Mouse (Mus musculus): ENCODE measurements around the gene Otop1. TPM values are rescaled to one million over a fixed set of nuclear protein-coding genes. Genes with fewer than 3 reads are reported as not detected.

The Otop1 gene
- total and polyA plus RNA-seq, 2 experiments = not detected

DNA sequence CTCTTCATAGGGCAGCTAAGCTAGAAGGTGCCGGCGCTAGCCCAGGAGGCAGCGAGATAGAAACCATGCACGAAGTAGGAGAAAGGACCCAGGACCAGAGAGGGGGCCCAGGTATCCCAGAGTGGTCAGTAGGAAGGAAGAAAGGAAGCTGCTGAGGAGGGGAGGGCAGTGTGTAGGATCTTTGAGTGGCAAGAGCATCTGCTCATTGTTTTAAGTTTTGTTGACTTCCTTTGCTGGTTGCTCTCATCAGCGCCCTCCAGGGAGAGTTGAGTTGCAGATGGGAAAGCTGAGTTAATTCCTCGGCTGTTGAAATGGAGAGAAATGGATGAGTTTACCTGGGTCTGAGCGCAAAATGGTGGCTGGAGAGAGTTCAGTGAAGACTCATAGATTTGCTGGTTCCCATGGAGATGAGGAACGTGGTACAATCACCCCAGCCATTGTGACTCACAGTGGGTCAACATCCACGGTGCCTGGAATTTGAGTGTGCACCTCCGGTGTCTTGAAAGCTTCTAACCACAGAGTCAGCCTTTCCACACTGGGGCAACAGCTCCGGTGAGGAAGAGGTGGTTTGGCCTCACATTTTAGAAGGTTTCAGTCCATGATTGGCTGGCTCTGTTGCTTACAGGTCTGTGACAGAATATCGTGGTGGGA lies 26.1 kb downstream of the Otop1 start:
- TF ChIP-seq POLR2A (IDR thresholded peaks at IDR 0.05; ENCODE audit: extremely low read depth, insufficient read depth, low read length) (no peak), CTCF (IDR thresholded peaks at IDR 0.05; ENCODE audit: low read depth, low read length) (no peak)
- H3K27me3 ChIP-seq (ENCODE audit: control insufficient read depth, insufficient read depth, low read length) = no peaks in the 10 kb centered on the region
- H3K79me2 ChIP-seq (ENCODE audit: control insufficient read depth, insufficient read depth, low read length) = no peaks in the 10 kb centered on the region
- no peak overlapping the region for H3K27ac ChIP-seq (replicated peaks; ENCODE audit: insufficient read depth, low read depth, low read length)
- 82% methylated on average over 12 of the region's 12 CpGs for WGBS
- no peak overlapping the region for H3K4me3 ChIP-seq (ENCODE audit: insufficient read depth, low read depth, low read length)
- DNase-seq (ENCODE audit: extremely low read depth, low read depth, low spot score) = no peak
- H3K36me3 ChIP-seq (ENCODE audit: control insufficient read depth, insufficient read depth, low read length) = no peaks in the 10 kb centered on the region
- no peak overlapping the region for H3K9ac ChIP-seq (ENCODE audit: low read depth, low read length)
- H3K4me1 ChIP-seq (ENCODE audit: control insufficient read depth, insufficient read depth, low read length) = no peaks in the 10 kb centered on the region

DNA sequence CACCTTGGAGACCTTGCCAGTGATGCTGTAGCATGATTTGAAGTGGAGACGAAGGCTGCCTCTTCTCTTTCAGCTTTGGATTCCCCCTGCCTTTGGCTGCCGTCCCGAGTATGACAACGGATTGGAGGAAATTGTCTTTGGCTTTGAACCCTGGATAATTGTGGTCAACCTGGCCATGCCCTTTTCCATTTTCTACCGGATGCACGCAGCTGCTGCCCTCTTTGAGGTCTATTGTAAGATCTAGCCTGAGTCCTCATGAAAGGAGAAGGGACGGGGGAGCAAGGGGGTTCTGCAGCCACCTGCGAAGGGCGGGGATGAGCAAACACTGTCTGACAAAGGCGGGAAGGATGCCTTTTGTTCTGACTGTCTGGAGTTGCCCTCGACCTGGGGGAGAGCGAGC lies 26.9 kb downstream of the Otop1 start:
- H3K36me3 ChIP-seq (ENCODE audit: control insufficient read depth, insufficient read depth, low read length) = no peaks in the 10 kb centered on the region
- no peaks in the 10 kb centered on the region for H3K79me2 ChIP-seq (ENCODE audit: control insufficient read depth, insufficient read depth, low read length)
- no peaks in the 10 kb centered on the region for H3K4me1 ChIP-seq (ENCODE audit: control insufficient read depth, insufficient read depth, low read length)
- TF ChIP-seq POLR2A (IDR thresholded peaks at IDR 0.05; ENCODE audit: extremely low read depth, insufficient read depth, low read length) = no peak
- TF ChIP-seq CTCF (IDR thresholded peaks at IDR 0.05; ENCODE audit: low read depth, low read length) = no peak
- H3K27ac ChIP-seq (replicated peaks; ENCODE audit: insufficient read depth, low read depth, low read length) = no peak overlapping the region
- no peak overlapping the region for H3K4me3 ChIP-seq (ENCODE audit: insufficient read depth, low read depth, low read length)
- no peaks in the 10 kb centered on the region for H3K27me3 ChIP-seq (ENCODE audit: control insufficient read depth, insufficient read depth, low read length)
- no peak for DNase-seq (ENCODE audit: extremely low read depth, low read depth, low spot score)
- WGBS = 37% methylated on average over 12 of the region's 12 CpGs
- H3K9ac ChIP-seq (ENCODE audit: low read depth, low read length) = no peak overlapping the region

DNA sequence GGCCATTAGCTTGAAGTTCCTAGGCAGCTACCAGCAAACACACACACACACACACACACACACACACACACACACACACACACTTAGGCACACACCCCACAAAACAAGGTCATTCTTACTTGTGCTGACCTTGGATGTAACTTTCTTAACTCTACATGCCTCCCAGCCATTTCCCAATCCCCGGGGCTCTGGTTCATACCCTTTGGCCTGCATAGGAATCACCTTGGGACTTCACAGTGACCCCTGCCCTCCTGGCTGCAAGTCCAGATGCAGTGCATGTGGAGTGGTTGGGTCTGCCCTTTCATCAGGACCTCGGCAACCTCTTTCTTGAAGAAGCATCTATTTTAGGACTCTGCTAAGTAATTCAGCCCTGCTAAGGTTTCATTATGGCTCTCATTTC lies 29.5 kb downstream of the Otop1 start:
- no peaks in the 10 kb centered on the region for H3K4me1 ChIP-seq (ENCODE audit: control insufficient read depth, insufficient read depth, low read length)
- WGBS = 61% methylated on average over 2 of the region's 2 CpGs
- H3K27ac ChIP-seq (replicated peaks; ENCODE audit: insufficient read depth, low read depth, low read length) = no peak overlapping the region
- TF ChIP-seq POLR2A (IDR thresholded peaks at IDR 0.05; ENCODE audit: extremely low read depth, insufficient read depth, low read length) (no peak), CTCF (IDR thresholded peaks at IDR 0.05; ENCODE audit: low read depth, low read length) (no peak)
- DNase-seq (ENCODE audit: extremely low read depth, low read depth, low spot score) = peak; percentile 3
- H3K4me3 ChIP-seq (ENCODE audit: insufficient read depth, low read depth, low read length) = no peak overlapping the region
- H3K9ac ChIP-seq (ENCODE audit: low read depth, low read length) = no peak overlapping the region
- no peaks in the 10 kb centered on the region for H3K27me3 ChIP-seq (ENCODE audit: control insufficient read depth, insufficient read depth, low read length)
- no peaks in the 10 kb centered on the region for H3K36me3 ChIP-seq (ENCODE audit: control insufficient read depth, insufficient read depth, low read length)
- no peaks in the 10 kb centered on the region for H3K79me2 ChIP-seq (ENCODE audit: control insufficient read depth, insufficient read depth, low read length)

DNA sequence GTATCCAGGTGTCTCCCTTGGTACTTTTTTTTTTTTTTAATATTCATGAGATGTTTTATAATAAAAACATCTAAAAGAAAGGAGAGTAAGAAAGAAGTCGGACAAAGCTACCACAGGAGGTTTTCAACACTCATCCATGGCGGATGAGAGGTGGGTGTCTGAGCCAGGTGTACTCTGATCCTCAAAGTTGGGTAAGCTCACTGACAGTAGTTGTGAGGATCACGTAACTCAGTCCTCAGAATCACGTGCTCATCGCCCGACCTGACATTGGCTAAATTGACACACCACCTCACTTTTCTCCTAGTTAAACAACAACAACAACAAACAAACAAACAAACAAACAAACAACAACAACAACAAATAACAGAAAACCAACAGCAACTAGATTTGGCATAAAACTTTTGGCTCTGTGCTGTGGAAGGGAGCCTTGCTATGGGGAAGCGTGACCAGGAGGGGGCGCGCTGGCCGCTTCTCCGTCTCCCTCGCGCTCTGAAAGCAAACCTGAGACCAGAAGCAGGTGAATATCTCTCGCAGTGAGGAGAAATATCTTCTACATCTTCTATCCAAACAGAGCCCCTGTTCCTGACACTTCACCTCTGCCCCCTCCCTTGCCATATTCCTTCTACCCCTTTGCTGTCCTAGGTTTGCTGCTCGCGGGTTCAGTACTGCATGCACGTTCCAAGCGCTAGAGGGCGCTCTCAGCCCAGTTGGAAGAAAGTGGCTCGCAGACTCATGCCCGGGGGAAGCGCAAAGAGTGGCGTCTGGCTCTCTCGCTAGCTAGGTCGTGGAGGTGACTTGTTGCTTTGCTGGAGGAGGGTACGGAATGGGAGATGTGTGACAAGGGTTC lies 31.7 kb downstream of the Otop1 start:
- no peaks in the 10 kb centered on the region for H3K79me2 ChIP-seq (ENCODE audit: control insufficient read depth, insufficient read depth, low read length)
- WGBS = 5% methylated on average over 26 of the region's 26 CpGs
- no peaks in the 10 kb centered on the region for H3K4me1 ChIP-seq (ENCODE audit: control insufficient read depth, insufficient read depth, low read length)
- TF ChIP-seq POLR2A (IDR thresholded peaks at IDR 0.05; ENCODE audit: extremely low read depth, insufficient read depth, low read length) (no peak), CTCF (IDR thresholded peaks at IDR 0.05; ENCODE audit: low read depth, low read length) (peak; percentile 91)
- H3K27me3 ChIP-seq (ENCODE audit: control insufficient read depth, insufficient read depth, low read length) = no peaks in the 10 kb centered on the region
- peak overlapping the region; percentile 28 for H3K4me3 ChIP-seq (ENCODE audit: insufficient read depth, low read depth, low read length)
- DNase-seq (ENCODE audit: extremely low read depth, low read depth, low spot score) = peak; percentile 73
- H3K36me3 ChIP-seq (ENCODE audit: control insufficient read depth, insufficient read depth, low read length) = no peaks in the 10 kb centered on the region
- H3K27ac ChIP-seq (replicated peaks; ENCODE audit: insufficient read depth, low read depth, low read length) = no peak overlapping the region
- H3K9ac ChIP-seq (ENCODE audit: low read depth, low read length) = no peak overlapping the region

DNA sequence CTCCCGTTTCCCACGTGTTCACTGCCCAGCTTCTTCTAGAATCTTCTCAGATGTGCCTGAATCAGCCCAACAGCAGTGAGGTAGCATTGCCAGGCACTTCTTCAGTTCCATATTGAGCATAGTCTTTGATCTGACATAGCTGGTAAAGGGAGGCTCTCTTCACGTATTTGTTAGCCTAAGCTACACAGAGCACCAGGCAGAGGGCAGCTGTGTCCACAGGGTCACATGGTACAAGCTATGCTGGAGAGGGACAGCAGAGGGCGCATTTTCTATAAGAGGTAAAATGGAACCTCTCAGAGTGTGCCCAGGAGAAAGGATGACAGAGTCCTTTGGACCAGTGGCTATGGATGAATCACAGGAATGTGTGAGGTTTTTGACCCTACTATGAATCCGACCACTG lies 33.1 kb downstream of the Otop1 start:
- TF ChIP-seq CTCF (IDR thresholded peaks at IDR 0.05; ENCODE audit: low read depth, low read length) (peak; percentile 63), POLR2A (IDR thresholded peaks at IDR 0.05; ENCODE audit: extremely low read depth, insufficient read depth, low read length) (no peak)
- no peaks in the 10 kb centered on the region for H3K4me1 ChIP-seq (ENCODE audit: control insufficient read depth, insufficient read depth, low read length)
- no peak overlapping the region for H3K27ac ChIP-seq (replicated peaks; ENCODE audit: insufficient read depth, low read depth, low read length)
- WGBS = 45% methylated on average over 5 of the region's 5 CpGs
- no peak overlapping the region for H3K4me3 ChIP-seq (ENCODE audit: insufficient read depth, low read depth, low read length)
- no peak overlapping the region for H3K9ac ChIP-seq (ENCODE audit: low read depth, low read length)
- peak; percentile 46 for DNase-seq (ENCODE audit: extremely low read depth, low read depth, low spot score)
- no peaks in the 10 kb centered on the region for H3K79me2 ChIP-seq (ENCODE audit: control insufficient read depth, insufficient read depth, low read length)
- H3K36me3 ChIP-seq (ENCODE audit: control insufficient read depth, insufficient read depth, low read length) = no peaks in the 10 kb centered on the region
- no peaks in the 10 kb centered on the region for H3K27me3 ChIP-seq (ENCODE audit: control insufficient read depth, insufficient read depth, low read length)

DNA sequence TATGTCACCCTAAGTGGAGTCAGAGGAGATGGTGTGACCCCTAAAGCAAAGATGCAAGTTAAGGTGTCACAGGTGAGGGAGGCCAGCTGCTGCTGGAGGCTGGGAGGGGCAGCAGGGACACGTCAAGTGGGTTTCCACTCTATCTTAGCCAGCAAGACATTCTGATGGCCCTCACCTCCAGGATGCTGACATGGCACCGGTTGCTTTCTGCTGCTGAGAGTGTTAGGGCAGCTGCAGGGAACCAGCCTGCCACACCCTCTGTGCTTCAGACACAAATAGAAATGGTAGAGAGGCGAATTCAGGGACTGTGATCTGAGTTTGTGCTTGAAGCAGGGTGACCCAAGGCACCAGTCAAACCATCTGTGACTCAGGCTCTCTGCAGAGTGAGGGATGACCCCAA lies 34.0 kb downstream of the Otop1 start:
- Histone ChIP-seq H3K27ac (replicated peaks; ENCODE audit: insufficient read depth, low read depth, low read length) (no peak overlapping the region), H3K4me3 (ENCODE audit: insufficient read depth, low read depth, low read length) (no peak overlapping the region), H3K79me2 (ENCODE audit: control insufficient read depth, insufficient read depth, low read length) (no peaks in the 10 kb centered on the region), H3K4me1 (ENCODE audit: control insufficient read depth, insufficient read depth, low read length) (no peaks in the 10 kb centered on the region), H3K9ac (ENCODE audit: low read depth, low read length) (no peak overlapping the region), H3K36me3 (ENCODE audit: control insufficient read depth, insufficient read depth, low read length) (no peaks in the 10 kb centered on the region), H3K27me3 (ENCODE audit: control insufficient read depth, insufficient read depth, low read length) (no peaks in the 10 kb centered on the region)
- 60% methylated on average over 3 of the region's 3 CpGs for WGBS
- no peak for DNase-seq (ENCODE audit: extremely low read depth, low read depth, low spot score)
- TF ChIP-seq CTCF (IDR thresholded peaks at IDR 0.05; ENCODE audit: low read depth, low read length) = no peak
- no peak for TF ChIP-seq POLR2A (IDR thresholded peaks at IDR 0.05; ENCODE audit: extremely low read depth, insufficient read depth, low read length)

Measured in liver, adult 2 months (tissue).